Mouse (Mus musculus) cerebellum, adult 18-20 months (tissue): ENCODE measurements around the gene Inpp5f.
"Not testable (repeated sequence)": the region's sequence is repeated elsewhere in the genome, so short reads cannot be mapped to it uniquely, and the experiment has no call there.

Experiments used
- DNase-seq, 2 experiments: peaks; one replicate each; pipeline ENCODE4 v3.0.0; 2021

The Inpp5f gene

GRCm38 (mm10) chr7:128610897-128611798, at the start of gene Inpp5f:
Gene Inpp5f (plus strand): TSS chr7:128611328.
- DNase-seq: peak; percentile 96 to 100

- peak in 1 of 2 experiments; percentile 40 for DNase-seq
Measured at GRCm38 (mm10) chr7:128563373-128563772, 47.8 kb upstream of the Inpp5f start.

- DNase-seq: no peak
Measured at GRCm38 (mm10) chr7:128566311-128566710, 44.8 kb upstream of the Inpp5f start.

GRCm38 (mm10) chr7:128567561-128568244, 43.4 kb upstream of the Inpp5f start:
- DNase-seq: peak; percentile 79 to 84

- not testable (repeated sequence) for DNase-seq
Measured at GRCm38 (mm10) chr7:128569429-128569828, 41.7 kb upstream of the Inpp5f start.

GRCm38 (mm10) chr7:128569987-128570656, 41.0 kb upstream of the Inpp5f start:
- no peak for DNase-seq

- DNase-seq: not testable (repeated sequence)
Measured at GRCm38 (mm10) chr7:128570657-128571056, 40.5 kb upstream of the Inpp5f start.

GRCm38 (mm10) chr7:128572030-128572429, 39.1 kb upstream of the Inpp5f start:
- DNase-seq: no peak

- DNase-seq: no peak
Measured at GRCm38 (mm10) chr7:128575211-128575610, 35.9 kb upstream of the Inpp5f start.

- DNase-seq: no peak
Measured at GRCm38 (mm10) chr7:128575794-128576193, 35.3 kb upstream of the Inpp5f start.

- DNase-seq: no peak
Measured at GRCm38 (mm10) chr7:128577607-128578006, 33.5 kb upstream of the Inpp5f start.

- no peak for DNase-seq
Measured at GRCm38 (mm10) chr7:128578199-128578945, 32.8 kb upstream of the Inpp5f start.

GRCm38 (mm10) chr7:128579381-128579780, 31.7 kb upstream of the Inpp5f start:
- no peak for DNase-seq

- no peak for DNase-seq
Measured at GRCm38 (mm10) chr7:128580318-128580717, 30.8 kb upstream of the Inpp5f start.

- peak in 1 of 2 experiments; percentile 36 for DNase-seq
Measured at GRCm38 (mm10) chr7:128581864-128582484, 29.2 kb upstream of the Inpp5f start.

GRCm38 (mm10) chr7:128583213-128583948, 27.7 kb upstream of the Inpp5f start:
- peak; percentile 63 to 64 for DNase-seq

- no peak for DNase-seq
Measured at GRCm38 (mm10) chr7:128587334-128587933, 23.7 kb upstream of the Inpp5f start.

- no peak for DNase-seq
Measured at GRCm38 (mm10) chr7:128591345-128592084, 19.6 kb upstream of the Inpp5f start.

- no peak for DNase-seq
Measured at GRCm38 (mm10) chr7:128592118-128592935, 18.8 kb upstream of the Inpp5f start.
